Mouse (Mus musculus) c-Kit-negative CD71-positive TER-119-positive erythroid progenitor cells, embryonic 14.5 days (primary cell): Measurements from ENCODE around the gene Nmt1.
A peak's percentile ranks its signal among the peaks of the same experiment; 100 is the strongest.

Experiments used
- DNase-seq: peaks from one replicate; pipeline ENCODE4 v3.0.0-alpha.2; 2013; ENCODE audit warnings: low read depth, low spot score

The Nmt1 gene

DNA sequence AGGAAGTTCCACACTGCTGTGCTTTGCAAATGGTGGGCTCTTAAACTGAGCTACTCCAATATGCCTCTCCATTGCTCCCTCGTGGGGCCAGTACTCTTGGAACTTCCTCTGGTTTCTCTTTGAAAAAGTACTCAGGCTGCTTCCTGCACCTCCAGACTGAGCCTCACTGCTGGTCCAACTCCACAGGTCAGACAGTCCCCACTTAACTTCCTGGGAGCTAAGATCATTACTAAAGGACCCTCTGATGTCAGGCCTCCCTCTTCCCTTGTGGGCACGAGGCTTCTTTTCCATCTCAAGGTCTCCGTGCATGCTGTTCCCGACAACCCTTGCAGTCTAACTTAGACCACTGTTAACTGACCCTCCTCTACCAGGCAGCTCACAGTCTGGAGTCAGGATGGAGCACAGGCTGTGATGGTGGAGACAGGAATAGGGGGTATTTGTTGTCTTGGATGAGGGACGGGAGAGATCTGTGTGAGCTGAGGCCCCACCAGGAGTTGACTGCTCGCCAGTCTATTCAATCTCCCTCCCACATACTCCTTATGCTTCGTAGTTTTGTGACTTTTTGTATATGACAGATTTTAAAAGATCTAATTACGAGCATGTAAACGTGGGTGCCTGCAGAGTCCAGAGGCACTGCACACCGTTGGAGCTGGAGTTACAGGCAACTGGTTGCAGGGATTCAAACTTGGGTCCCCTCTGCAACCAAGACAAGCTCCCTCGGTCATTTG lies 22.6 kb upstream of the Nmt1 start:
- DNase-seq = no peak

GRCm38 (mm10) chr11:103006286-103007000 lies 21.5 kb upstream of the Nmt1 start:
- no peak for DNase-seq

- DNase-seq = no peak
Observed at GRCm38 (mm10) chr11:103007001-103007340, 21.0 kb upstream of the Nmt1 start.

- no peak for DNase-seq
Observed at GRCm38 (mm10) chr11:103008558-103008957, 19.4 kb upstream of the Nmt1 start.

GRCm38 (mm10) chr11:103009208-103009607 lies 18.8 kb upstream of the Nmt1 start:
- no peak for DNase-seq

GRCm38 (mm10) chr11:103010454-103011205 lies 17.4 kb upstream of the Nmt1 start:
- DNase-seq = no peak

- DNase-seq = no peak
Observed at GRCm38 (mm10) chr11:103011206-103011497, 16.8 kb upstream of the Nmt1 start.

DNA sequence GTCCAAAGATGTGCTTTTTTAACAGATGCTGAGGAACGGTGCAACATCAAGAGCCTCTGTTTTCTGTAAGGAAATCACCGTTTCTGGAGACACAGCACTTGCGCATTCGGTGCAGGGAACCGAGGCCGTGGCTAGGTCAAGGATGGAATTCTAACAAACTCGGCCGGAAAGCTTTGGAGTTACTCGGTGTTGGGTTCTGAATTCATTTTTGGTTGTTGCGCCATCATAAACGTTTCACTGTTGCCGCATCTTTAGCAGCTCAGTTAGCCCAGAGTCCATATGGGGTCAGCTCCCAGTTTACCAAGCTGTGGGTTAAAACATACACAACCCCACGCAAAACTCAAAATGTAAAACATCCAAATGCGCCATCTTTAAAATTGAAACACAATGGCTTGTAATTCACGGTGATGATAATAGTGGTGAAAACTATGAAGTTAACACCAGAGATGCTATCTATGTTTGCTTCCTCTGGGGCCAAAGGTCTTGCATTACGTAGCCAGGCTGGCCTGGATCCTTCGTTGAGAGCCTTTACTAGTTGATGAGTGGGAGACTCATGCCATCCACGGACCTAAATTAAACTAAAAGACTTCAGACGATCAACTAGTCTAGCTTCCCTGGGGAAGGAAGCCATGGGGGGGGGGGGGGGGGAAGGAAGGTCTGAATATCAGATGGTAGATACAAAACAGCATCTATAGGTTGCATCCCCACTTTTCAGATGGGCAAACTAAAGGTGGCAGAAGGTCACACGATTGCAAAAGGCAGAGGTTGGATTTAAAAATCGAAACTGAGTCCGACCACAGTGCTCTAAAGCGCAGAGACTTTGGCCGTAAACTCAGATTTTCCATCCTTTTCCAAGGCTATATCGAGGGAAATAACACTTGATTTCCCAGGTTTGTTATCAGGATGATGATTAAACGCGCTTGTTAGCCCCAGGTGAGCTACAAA lies 11.8 kb upstream of the Nmt1 start:
- DNase-seq = no peak

GRCm38 (mm10) chr11:103016930-103017329 lies 11.1 kb upstream of the Nmt1 start:
- peak; percentile 84 for DNase-seq

GRCm38 (mm10) chr11:103017661-103018060 lies 10.3 kb upstream of the Nmt1 start:
- no peak for DNase-seq

GRCm38 (mm10) chr11:103018860-103019259 lies 9.1 kb upstream of the Nmt1 start:
- no peak for DNase-seq

DNA sequence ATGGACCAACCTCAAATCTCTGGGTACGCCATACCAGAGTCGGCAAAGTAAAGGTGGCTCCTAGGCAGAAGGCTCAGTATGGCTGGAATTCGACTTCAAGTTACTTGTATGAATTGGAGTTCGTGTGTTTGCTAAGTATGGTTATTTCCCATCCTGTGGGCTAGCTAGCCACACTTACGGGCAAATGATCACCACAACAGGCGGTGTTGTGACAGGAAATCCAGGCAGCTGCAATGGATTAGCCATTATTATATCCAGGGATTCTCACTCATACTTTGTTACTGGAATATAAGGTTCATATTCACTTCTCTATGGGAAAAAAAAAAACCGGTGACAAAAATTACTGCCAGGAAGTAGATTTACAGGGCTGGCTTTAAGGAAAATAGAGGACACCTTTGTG lies 8.7 kb upstream of the Nmt1 start:
- no peak for DNase-seq

DNA sequence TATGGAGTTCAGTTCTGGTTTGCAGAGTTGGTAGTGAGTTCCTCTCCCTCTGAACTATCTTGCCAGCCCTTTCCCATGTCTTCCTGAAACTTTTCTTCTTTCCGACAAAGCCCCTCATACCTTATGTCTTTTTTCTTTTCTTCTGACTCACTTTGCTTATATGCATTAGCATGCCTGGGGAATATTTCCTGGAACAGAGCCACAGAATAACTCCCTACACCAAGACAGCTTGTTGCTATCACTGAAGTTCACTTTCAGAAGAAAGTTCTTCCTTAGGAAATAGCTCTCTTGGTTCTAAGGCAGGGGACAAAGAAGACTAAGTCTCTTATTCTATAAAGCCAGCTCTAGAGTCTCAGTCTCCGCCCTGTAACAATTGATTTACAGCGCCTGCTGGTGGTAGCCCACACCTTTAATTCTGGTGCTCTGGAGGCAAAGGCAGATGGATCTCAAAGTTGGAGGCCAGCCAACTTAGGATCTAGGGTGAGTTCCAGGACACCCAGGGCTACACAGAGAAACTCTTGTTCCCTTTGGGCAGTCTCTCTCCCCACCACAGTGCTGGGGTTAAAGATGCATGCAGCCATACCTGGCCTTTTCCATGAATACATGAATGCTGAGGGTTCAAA lies 7.2 kb upstream of the Nmt1 start:
- no peak for DNase-seq

- no peak for DNase-seq
Observed at GRCm38 (mm10) chr11:103023974-103024373, 4.0 kb upstream of the Nmt1 start.

- no peak for DNase-seq
Observed at GRCm38 (mm10) chr11:103026901-103027300, 1.1 kb upstream of the Nmt1 start.

- no peak for DNase-seq
Observed at GRCm38 (mm10) chr11:103027570-103028175, 317 bp upstream of the Nmt1 start.

DNA sequence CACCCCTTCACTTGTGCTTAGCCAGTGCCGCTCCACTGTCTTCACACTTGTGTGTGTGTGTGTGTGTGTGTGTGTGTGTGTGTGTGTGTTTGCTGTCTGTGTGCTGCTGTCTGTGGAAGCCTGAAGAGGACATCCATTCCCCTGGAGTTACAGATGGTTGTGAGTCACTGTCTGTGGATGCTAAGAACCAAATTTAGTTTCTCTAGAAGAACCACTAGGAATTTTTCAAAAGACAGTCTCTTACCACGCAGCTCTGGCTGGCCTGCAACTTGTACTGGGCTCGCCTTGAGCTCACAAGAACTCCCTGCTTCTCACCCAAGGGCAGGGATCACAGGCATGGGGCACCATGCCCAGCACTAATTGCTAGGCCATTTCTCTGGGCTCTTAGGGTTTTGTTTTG lies 5.0 kb downstream of the Nmt1 start:
- no peak for DNase-seq

DNA sequence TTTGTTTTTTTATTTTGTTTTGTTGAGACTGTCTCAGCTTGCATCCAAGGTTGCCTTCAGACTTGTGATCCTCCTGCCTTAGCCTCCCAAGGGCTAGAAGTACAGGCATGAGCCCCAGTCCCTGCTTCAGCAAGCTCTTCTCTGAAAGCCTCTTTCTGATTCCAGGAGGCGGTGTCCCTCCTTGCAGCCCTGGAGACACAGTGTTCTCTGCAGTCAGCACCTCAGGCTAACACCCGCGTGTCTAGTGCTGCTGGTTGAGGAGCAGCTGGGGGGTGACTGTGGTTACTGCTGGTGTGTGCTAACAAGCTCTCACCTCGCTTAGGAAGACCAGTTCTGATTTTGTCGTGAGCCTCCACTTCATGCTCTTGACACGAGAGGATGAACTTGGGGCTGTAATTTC lies 7.0 kb downstream of the Nmt1 start:
- no peak for DNase-seq

DNA sequence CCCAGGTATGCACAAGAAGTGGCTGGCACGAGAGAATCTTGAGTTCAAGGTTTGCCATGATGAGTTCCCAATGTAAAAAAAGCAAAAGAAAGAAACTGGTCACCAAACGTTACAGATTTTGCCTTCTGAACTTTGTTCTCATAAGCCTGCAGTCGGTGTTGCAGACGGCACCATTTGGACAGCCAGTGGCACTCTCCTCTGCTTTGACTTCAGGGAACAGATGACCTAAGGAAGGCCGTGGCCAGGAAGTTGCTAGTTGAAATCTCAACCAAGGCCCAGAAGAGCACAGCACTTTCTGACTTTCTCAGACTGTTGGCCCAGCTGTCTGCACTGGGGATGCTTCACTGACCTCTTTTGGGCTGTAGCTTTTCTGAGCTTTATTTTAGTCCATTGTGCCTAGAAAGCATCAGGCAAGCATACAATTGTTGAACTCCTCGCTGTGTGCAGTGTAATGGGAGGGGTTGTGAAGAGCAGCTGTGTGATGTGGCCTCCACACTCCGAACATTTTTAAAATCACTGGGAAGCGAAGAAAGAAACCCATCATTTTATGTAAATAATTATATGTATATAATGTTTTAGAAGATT lies 9.0 kb downstream of the Nmt1 start:
- no peak for DNase-seq

DNA sequence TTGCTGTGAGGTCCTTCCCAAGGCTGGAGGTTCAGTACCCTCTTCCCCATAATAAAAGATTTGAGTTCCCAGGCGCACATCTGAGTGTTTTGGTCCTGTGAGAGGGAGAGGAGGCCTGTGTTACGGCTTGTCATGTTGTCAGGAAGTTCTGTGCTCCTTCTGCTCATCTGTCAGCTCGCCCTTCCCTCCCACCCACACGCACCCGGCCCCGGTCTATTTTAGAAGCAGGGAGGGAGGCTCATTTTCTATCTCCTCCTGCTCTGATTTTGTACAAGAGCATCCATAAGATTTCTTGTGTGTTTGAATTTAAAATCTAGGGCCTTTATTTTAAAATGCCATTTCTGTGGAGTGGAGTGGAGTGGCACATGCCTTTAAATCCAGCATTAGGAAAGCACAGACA lies 10.0 kb downstream of the Nmt1 start:
- DNase-seq = no peak

DNA sequence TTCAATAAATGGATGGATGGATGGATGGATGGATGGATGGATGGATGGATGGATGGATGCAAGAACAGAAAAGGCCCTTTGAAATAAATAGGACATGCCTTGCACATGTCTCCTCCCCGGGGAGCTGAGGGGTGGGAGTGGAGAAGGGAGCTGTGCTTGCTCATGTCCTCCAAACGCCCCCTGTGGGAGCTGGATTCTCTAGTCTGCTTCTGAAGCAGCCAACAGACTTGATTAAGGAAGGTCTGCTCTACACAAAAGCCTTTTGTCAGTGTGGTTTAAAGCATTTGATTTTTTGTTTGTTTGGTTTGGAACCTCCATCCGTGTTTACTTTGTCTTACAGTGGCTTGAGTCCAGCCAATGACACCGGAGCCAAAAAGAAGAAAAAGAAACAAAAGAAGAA lies 14.8 kb downstream of the Nmt1 start:
- DNase-seq = no peak
